ENCODE assay signal across 23 mouse cellular contexts in genomic region chr15:12431188-12431587, GRCm38 (mm10).
DNase-seq lines count a peak whose midpoint lies in the region; ATAC-seq and TF ChIP-seq lines count a peak whose summit lies in the region.
"Had no signal": no experiment of that assay in that cellular context is flagged by ENCODE, and none has a peak within 500 bp of the region (broad histone marks: within the 10 kb centered on the region; RNA-seq: fewer than 3 reads in every experiment).

No protein-coding gene starts in this region.

- H3K36me3 ChIP-seq in heart, adult 2 months (ENCODE audit: control insufficient read depth, insufficient read depth, low read length): peaks cover 5% of the 10 kb centered on the region
- H3K36me3 ChIP-seq in kidney, embryonic 14.5 days (ENCODE audit: control insufficient read depth, insufficient read depth, low read length): no peaks in the 10 kb centered on the region
- peaks cover 2% of the 10 kb centered on the region; the same call in 1 of the 2 replicates for H3K36me3 ChIP-seq in kidney, embryonic 15.5 days
- H3K36me3 ChIP-seq: forebrain, embryonic 12.5 days; limb, embryonic 15.5 days; liver, embryonic 13.5 days; stomach, embryonic 15.5 days had no signal

- peaks cover 2% of the 10 kb centered on the region for H3K79me2 ChIP-seq in heart, adult 2 months (replicated peaks; ENCODE audit: control insufficient read depth, insufficient read depth, low read length)

- no peak overlapping the region for H3K9ac ChIP-seq in heart, adult 2 months (ENCODE audit: low read depth, low read length)
- H3K9ac ChIP-seq in kidney, embryonic 14.5 days (ENCODE audit: low read depth, low read length): no peak overlapping the region
- no peak overlapping the region for H3K9ac ChIP-seq in kidney, embryonic 15.5 days
- H3K9ac ChIP-seq: forebrain, embryonic 12.5 days; forebrain, postnatal 0 days; hindbrain, embryonic 14.5 days; limb, embryonic 15.5 days; liver, embryonic 13.5 days; stomach, embryonic 15.5 days had no signal

- no peak for DNase-seq in heart, adult 2 months
- DNase-seq in heart, adult 18-20 months: no peak
- DNase-seq in kidney, adult 8-10 months: peak; percentile 25 to 45
- DNase-seq in yolk sac, embryonic 10.5 days (ENCODE audit: low spot score): peak; percentile 32
- DNase-seq in lung, adult 2 months: no peak
- DNase-seq: cerebellum, adult 11 months; cerebellum, adult 9-10 months; forebrain, postnatal 0 days; layer of hippocampus, postnatal 36 days; left cerebral cortex, postnatal 4 days; liver, embryonic 13.5 days; lung, postnatal 14 days; midbrain, embryonic 14.5 days; thymus, postnatal 25 days had no signal

- TF ChIP-seq CTCF in heart, adult 2 months (IDR thresholded peaks at IDR 0.05): no peak
- TF ChIP-seq CTCF in lung, adult 2 months (IDR thresholded peaks at IDR 0.05; ENCODE audit: insufficient read depth, low read length): no peak

- no peak for TF ChIP-seq EP300 in heart, adult 2 months (IDR thresholded peaks at IDR 0.05; ENCODE audit: insufficient read depth, low read depth, low read length)

- H3K4me1 ChIP-seq in heart, adult 2 months (ENCODE audit: control insufficient read depth, insufficient read depth, low read length): peaks cover 11% of the 10 kb centered on the region
- peaks cover 43% of the 10 kb centered on the region for H3K4me1 ChIP-seq in kidney, embryonic 14.5 days (ENCODE audit: control insufficient read depth, insufficient read depth, low read length)
- H3K4me1 ChIP-seq in kidney, embryonic 15.5 days: peaks cover 68% of the 10 kb centered on the region
- peaks cover 14% of the 10 kb centered on the region for H3K4me1 ChIP-seq in lung, adult 2 months (ENCODE audit: control insufficient read depth, insufficient read depth, low read length)
- H3K4me1 ChIP-seq: forebrain, embryonic 12.5 days had no signal

- no peak overlapping the region for H3K4me2 ChIP-seq in kidney, embryonic 14.5 days (replicated peaks; ENCODE audit: low read depth, low read length)
- H3K4me2 ChIP-seq in kidney, embryonic 15.5 days: no peak overlapping the region
- H3K4me2 ChIP-seq: forebrain, embryonic 12.5 days; heart, embryonic 11.5 days; hindbrain, embryonic 14.5 days; limb, embryonic 15.5 days; liver, embryonic 13.5 days; stomach, embryonic 15.5 days had no signal

- H3K27ac ChIP-seq in heart, adult 2 months: peak overlapping the region; percentile 42
- no peak overlapping the region for H3K27ac ChIP-seq in kidney, embryonic 14.5 days (ENCODE audit: low read depth, low read length)
- peak overlapping the region; percentile 45; the same call in 1 of the 2 replicates for H3K27ac ChIP-seq in kidney, embryonic 15.5 days
- H3K27ac ChIP-seq: forebrain, embryonic 12.5 days; hindbrain, embryonic 14.5 days; limb, embryonic 15.5 days; liver, embryonic 13.5 days; stomach, embryonic 15.5 days had no signal

- no peaks in the 10 kb centered on the region for H3K9me3 ChIP-seq in kidney, embryonic 14.5 days (ENCODE audit: control insufficient read depth, low read length)
- H3K9me3 ChIP-seq in kidney, embryonic 15.5 days (replicated peaks): no peaks in the 10 kb centered on the region
- H3K9me3 ChIP-seq: forebrain, embryonic 12.5 days; limb, embryonic 15.5 days; liver, embryonic 13.5 days; stomach, embryonic 15.5 days had no signal

- TF ChIP-seq POLR2A in heart, adult 2 months (IDR thresholded peaks at IDR 0.05; ENCODE audit: insufficient read depth, low read depth, low read length): no peak
- TF ChIP-seq POLR2A in lung, adult 2 months (IDR thresholded peaks at IDR 0.05; ENCODE audit: borderline replicate concordance, extremely low read depth, low read depth, low read length): no peak

- intact Hi-C loops in heart, adult 2 months (cut with DNase I): no loop called here

- H3K4me3 ChIP-seq in heart, adult 2 months: no peak overlapping the region
- H3K4me3 ChIP-seq in kidney, embryonic 14.5 days (ENCODE audit: low read length): no peak overlapping the region
- no peak overlapping the region for H3K4me3 ChIP-seq in kidney, embryonic 15.5 days (replicated peaks)
- no peak overlapping the region for H3K4me3 ChIP-seq in lung, adult 2 months (replicated peaks; ENCODE audit: extremely low read depth, low read depth, low read length)
- H3K4me3 ChIP-seq: erythroblast, embryonic 14.5 days; forebrain, embryonic 12.5 days; limb, embryonic 15.5 days; liver, embryonic 13.5 days; stomach, embryonic 15.5 days had no signal

- no peak for ATAC-seq in kidney, embryonic 14.5 days (ENCODE audit: low FRiP score, low TSS enrichment)
- no peak for ATAC-seq in kidney, embryonic 15.5 days (replicated peaks; ENCODE audit: low FRiP score)
- ATAC-seq: forebrain, postnatal 0 days had no signal

- 93% methylated on average over 3 of the region's 3 CpGs for WGBS in heart, adult 2 months
- WGBS in kidney, embryonic 14.5 days: 87% methylated on average over 3 of the region's 3 CpGs
- 81% methylated on average over 3 of the region's 3 CpGs for WGBS in kidney, embryonic 15.5 days
- 87% methylated on average over 3 of the region's 3 CpGs for WGBS in lung, adult 2 months

- no peaks in the 10 kb centered on the region for H3K27me3 ChIP-seq in heart, adult 2 months (ENCODE audit: control insufficient read depth, insufficient read depth, low read length)
- no peaks in the 10 kb centered on the region for H3K27me3 ChIP-seq in kidney, embryonic 14.5 days (ENCODE audit: control insufficient read depth, insufficient read depth, low read length)
- H3K27me3 ChIP-seq in kidney, embryonic 15.5 days: no peaks in the 10 kb centered on the region
- H3K27me3 ChIP-seq: forebrain, embryonic 12.5 days; limb, embryonic 15.5 days; liver, embryonic 13.5 days; Patski; stomach, embryonic 15.5 days had no signal

Comparison
In these comparisons a context has a peak if more than half of its experiments do, and no peak if none do; other contexts are left out.
1. DNase-seq: peak in kidney, adult 8-10 months (2 of 2) and yolk sac, embryonic 10.5 days (single experiment); none in heart, adult 2 months (0 of 2), heart, adult 18-20 months (0 of 2) and lung, adult 2 months (single experiment).